Mouse (Mus musculus): Measurements from ENCODE around the gene Ndufs1. TPM values are rescaled to one million over a fixed set of nuclear protein-coding genes. Genes with fewer than 3 reads are reported as not detected.

Ndufs1 gene
- polyA plus RNA-seq, 1 experiment, result 19.9 TPM

- no peaks in the 10 kb centered on the region for H3K27me3 ChIP-seq (ENCODE audit: control insufficient read depth, insufficient read depth, low read length)
- TF ChIP-seq CTCF (IDR thresholded peaks at IDR 0.05; ENCODE audit: extremely low read depth, insufficient read length, insufficient replicate concordance, low read depth, low read length) (no peak), POLR2A (IDR thresholded peaks at IDR 0.05; ENCODE audit: low read depth, low read length) (no peak)
- H3K36me3 ChIP-seq (ENCODE audit: control insufficient read depth, insufficient read depth, low read length), result peaks cover 33% of the 10 kb centered on the region
- H3K27ac ChIP-seq (ENCODE audit: insufficient read depth, low read depth, low read length), result no peak overlapping the region
- 80% methylated on average over 4 of the region's 4 CpGs for WGBS
- no peak overlapping the region for H3K4me3 ChIP-seq (ENCODE audit: low read depth, low read length)
- H3K4me1 ChIP-seq (ENCODE audit: control insufficient read depth, insufficient read depth, insufficient read length, low read length), result peaks cover 9% of the 10 kb centered on the region; the same call in 1 of the 2 replicates
Measured at GRCm38 (mm10) chr1:63119675-63120074, 57.0 kb downstream of the Ndufs1 start.

GRCm38 (mm10) chr1:63115540-63115939 is 61.1 kb downstream of the Ndufs1 start:
- TF ChIP-seq CTCF (IDR thresholded peaks at IDR 0.05; ENCODE audit: extremely low read depth, insufficient read length, insufficient replicate concordance, low read depth, low read length) (no peak), POLR2A (IDR thresholded peaks at IDR 0.05; ENCODE audit: low read depth, low read length) (no peak)
- no peaks in the 10 kb centered on the region for H3K27me3 ChIP-seq (ENCODE audit: control insufficient read depth, insufficient read depth, low read length)
- peaks cover 16% of the 10 kb centered on the region for H3K36me3 ChIP-seq (ENCODE audit: control insufficient read depth, insufficient read depth, low read length)
- peak overlapping the region; percentile 29; the same call in 1 of the 2 replicates for H3K4me3 ChIP-seq (ENCODE audit: low read depth, low read length)
- WGBS, result under 1% methylated on average over 3 of the region's 3 CpGs
- peaks cover 2% of the 10 kb centered on the region; the same call in 1 of the 2 replicates for H3K4me1 ChIP-seq (ENCODE audit: control insufficient read depth, insufficient read depth, insufficient read length, low read length)
- no peak overlapping the region for H3K27ac ChIP-seq (ENCODE audit: insufficient read depth, low read depth, low read length)

DNA sequence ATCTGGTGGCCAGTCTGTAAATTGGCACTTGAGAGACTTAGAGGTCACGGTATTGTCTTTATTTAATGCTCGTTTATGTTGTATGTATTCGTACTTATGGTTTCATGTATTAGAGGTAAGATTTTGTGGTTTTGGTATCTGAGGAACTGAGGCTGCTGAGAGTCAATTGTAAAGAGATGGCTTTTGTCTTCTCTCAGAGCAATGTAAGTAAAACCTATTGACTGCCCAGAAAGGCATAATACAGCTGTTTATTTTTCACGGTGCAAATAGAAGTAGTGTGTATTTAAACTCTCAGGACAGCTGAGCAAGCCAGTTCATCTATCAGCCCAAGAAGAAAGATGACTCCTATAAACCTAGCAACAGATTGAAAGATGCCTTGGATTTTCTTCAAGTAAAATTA is 61.5 kb downstream of the Ndufs1 start:
- H3K36me3 ChIP-seq (ENCODE audit: control insufficient read depth, insufficient read depth, low read length), result peaks cover 12% of the 10 kb centered on the region
- H3K27ac ChIP-seq (ENCODE audit: insufficient read depth, low read depth, low read length), result no peak overlapping the region
- no peaks in the 10 kb centered on the region for H3K27me3 ChIP-seq (ENCODE audit: control insufficient read depth, insufficient read depth, low read length)
- H3K4me1 ChIP-seq (ENCODE audit: control insufficient read depth, insufficient read depth, insufficient read length, low read length), result peaks cover 2% of the 10 kb centered on the region; the same call in 1 of the 2 replicates
- H3K4me3 ChIP-seq (ENCODE audit: low read depth, low read length), result no peak overlapping the region
- TF ChIP-seq CTCF (IDR thresholded peaks at IDR 0.05; ENCODE audit: extremely low read depth, insufficient read length, insufficient replicate concordance, low read depth, low read length) (no peak), POLR2A (IDR thresholded peaks at IDR 0.05; ENCODE audit: low read depth, low read length) (no peak)
- under 1% methylated on average over 4 of the region's 4 CpGs for WGBS

- peaks cover 9% of the 10 kb centered on the region for H3K36me3 ChIP-seq (ENCODE audit: control insufficient read depth, insufficient read depth, low read length)
- peaks cover 2% of the 10 kb centered on the region; the same call in 1 of the 2 replicates for H3K4me1 ChIP-seq (ENCODE audit: control insufficient read depth, insufficient read depth, insufficient read length, low read length)
- WGBS, result under 1% methylated on average over 40 of the region's 42 CpGs
- H3K4me3 ChIP-seq (ENCODE audit: low read depth, low read length), result peak within 1 kb of the TSS; percentile 90
- peak within 1 kb of the TSS; percentile 84 for H3K27ac ChIP-seq (ENCODE audit: insufficient read depth, low read depth, low read length)
- H3K27me3 ChIP-seq (ENCODE audit: control insufficient read depth, insufficient read depth, low read length), result no peaks in the 10 kb centered on the region
- peak; percentile 65; the same call in 1 of the 2 replicates for TF ChIP-seq CTCF (IDR thresholded peaks at IDR 0.05; ENCODE audit: extremely low read depth, insufficient read length, insufficient replicate concordance, low read depth, low read length)
- TF ChIP-seq POLR2A (IDR thresholded peaks at IDR 0.05; ENCODE audit: low read depth, low read length), result peak; percentile 71; the same call in 1 of the 2 replicates
Measured at GRCm38 (mm10) chr1:63114136-63114781, 62.4 kb downstream of the Ndufs1 start, which contains the start of gene Ino80d. TSS of gene Ino80d (minus strand) at chr1:63114667.

GRCm38 (mm10) chr1:63113274-63114135 is 63.1 kb downstream of the Ndufs1 start:
- Histone ChIP-seq H3K4me3 (ENCODE audit: low read depth, low read length) (peak overlapping the region; percentile 90), H3K36me3 (ENCODE audit: control insufficient read depth, insufficient read depth, low read length) (peaks cover 6% of the 10 kb centered on the region; the same call in 1 of the 2 replicates), H3K27me3 (ENCODE audit: control insufficient read depth, insufficient read depth, low read length) (no peaks in the 10 kb centered on the region), H3K4me1 (ENCODE audit: control insufficient read depth, insufficient read depth, insufficient read length, low read length) (peaks cover 2% of the 10 kb centered on the region; the same call in 1 of the 2 replicates), H3K27ac (ENCODE audit: insufficient read depth, low read depth, low read length) (peak overlapping the region; percentile 84)
- 1% methylated on average over 83 of the region's 92 CpGs for WGBS
- TF ChIP-seq CTCF (IDR thresholded peaks at IDR 0.05; ENCODE audit: extremely low read depth, insufficient read length, insufficient replicate concordance, low read depth, low read length) (no peak), POLR2A (IDR thresholded peaks at IDR 0.05; ENCODE audit: low read depth, low read length) (no peak)

DNA sequence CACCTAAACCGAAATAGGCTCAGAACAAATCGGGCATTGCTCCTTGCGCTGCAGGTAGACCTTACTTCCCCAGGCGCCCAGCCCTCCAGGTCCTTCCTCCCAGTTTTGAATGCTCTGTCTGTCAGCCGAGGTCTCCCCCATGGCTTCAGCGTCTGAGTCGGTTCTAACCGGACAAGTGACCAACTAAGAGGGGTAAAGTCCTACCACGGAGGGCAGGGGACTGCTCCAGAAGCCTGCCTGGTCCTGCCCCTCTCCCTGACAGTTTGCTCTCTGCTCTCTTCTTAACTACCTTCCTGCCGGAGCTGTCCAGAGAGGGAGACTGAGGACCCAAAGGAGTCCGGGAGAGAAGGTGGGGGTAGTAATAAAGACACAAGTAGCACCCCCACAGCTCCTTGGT is 63.8 kb downstream of the Ndufs1 start:
- peak; percentile 50 for TF ChIP-seq POLR2A (IDR thresholded peaks at IDR 0.05; ENCODE audit: low read depth, low read length)
- no peak for TF ChIP-seq CTCF (IDR thresholded peaks at IDR 0.05; ENCODE audit: extremely low read depth, insufficient read length, insufficient replicate concordance, low read depth, low read length)
- H3K27ac ChIP-seq (ENCODE audit: insufficient read depth, low read depth, low read length), result peak overlapping the region; percentile 84
- WGBS, result 0% methylated on average over 11 of the region's 11 CpGs
- H3K4me1 ChIP-seq (ENCODE audit: control insufficient read depth, insufficient read depth, insufficient read length, low read length), result peaks cover 2% of the 10 kb centered on the region; the same call in 1 of the 2 replicates
- peak overlapping the region; percentile 90 for H3K4me3 ChIP-seq (ENCODE audit: low read depth, low read length)
- 0 out of 2 replicates have a peak, but pooled peaks cover 1% of the 10 kb centered on the region for H3K36me3 ChIP-seq (ENCODE audit: control insufficient read depth, insufficient read depth, low read length)
- H3K27me3 ChIP-seq (ENCODE audit: control insufficient read depth, insufficient read depth, low read length), result no peaks in the 10 kb centered on the region

All from small intestine, adult 2 months (tissue).